Mouse (Mus musculus): Measurements from ENCODE around the gene Pip5k1b. TPM values are rescaled to one million over a fixed set of nuclear protein-coding genes. Genes with fewer than 3 reads are reported as not detected.

The Pip5k1b gene
- polyA plus RNA-seq, 1 experiment from 2014 or later = 12.3 TPM

GRCm38 (mm10) chr19:24527613-24527948 lies 28.1 kb downstream of the Pip5k1b start:
- Histone ChIP-seq H3K9ac (ENCODE audit: low read depth, low read length) (no peak overlapping the region), H3K4me2 (no peak overlapping the region), H3K27me3 (ENCODE audit: control insufficient read depth, insufficient read depth, low read length) (no peaks in the 10 kb centered on the region), H3K4me1 (ENCODE audit: control insufficient read depth, insufficient read depth, low read length) (peaks cover 11% of the 10 kb centered on the region), H3K9me3 (replicated peaks; ENCODE audit: control insufficient read depth, low read length) (no peaks in the 10 kb centered on the region), H3K36me3 (ENCODE audit: control insufficient read depth, insufficient read depth, low read length) (no peaks in the 10 kb centered on the region), H3K27ac (ENCODE audit: low read depth, low read length) (peak overlapping the region; percentile 92), H3K4me3 (ENCODE audit: low read depth, low read length) (no peak overlapping the region)
- no peak for ATAC-seq (replicated peaks; ENCODE audit: insufficient number of reproducible peaks, low FRiP score, low TSS enrichment)
- 79% methylated on average over 5 of the region's 5 CpGs for WGBS (ENCODE audit: insufficient replicate concordance)

DNA sequence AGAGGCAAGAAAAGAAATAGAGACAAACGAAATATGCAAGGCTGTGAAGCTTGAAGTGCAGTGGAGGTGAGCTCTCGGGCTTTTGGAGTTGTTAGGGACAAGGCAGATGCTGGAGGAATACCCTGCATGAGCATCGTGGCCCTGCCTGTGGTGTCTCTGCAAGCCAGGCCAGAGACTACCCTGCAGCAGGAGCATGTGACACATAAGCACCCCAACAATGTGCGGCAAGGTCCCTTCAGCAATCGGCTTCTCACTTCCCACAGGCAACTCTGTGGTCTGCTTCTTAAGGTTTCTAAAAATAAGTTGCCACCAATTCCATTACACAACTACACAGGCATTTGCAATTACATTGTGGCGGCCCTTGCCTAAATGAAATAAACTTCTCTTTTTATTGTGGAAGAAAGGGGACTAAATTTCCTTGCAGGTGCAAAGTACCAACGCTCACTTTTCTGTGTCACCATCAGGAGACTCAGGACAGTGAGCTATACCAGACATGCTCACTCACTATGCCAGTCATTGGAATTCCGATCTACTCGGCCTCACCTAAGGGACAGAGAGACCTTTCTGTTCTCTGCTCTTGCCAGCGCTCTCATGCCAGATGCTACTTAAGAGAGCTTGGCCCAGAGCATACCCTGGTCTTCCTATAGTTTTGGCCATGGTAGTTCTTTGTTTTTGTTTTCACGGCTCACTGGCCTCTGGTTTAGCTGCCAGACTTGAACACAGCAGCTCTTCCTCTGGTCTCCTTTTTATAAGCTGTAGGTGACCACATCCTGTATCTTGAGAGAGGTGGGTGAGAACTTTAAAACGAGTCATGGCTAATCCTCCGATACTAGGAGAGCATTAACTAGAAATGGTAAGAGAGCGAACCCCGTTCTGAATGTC lies 28.7 kb downstream of the Pip5k1b start:
- no peaks in the 10 kb centered on the region for H3K9me3 ChIP-seq (replicated peaks; ENCODE audit: control insufficient read depth, low read length)
- H3K4me2 ChIP-seq = peak overlapping the region; percentile 45
- no peaks in the 10 kb centered on the region for H3K36me3 ChIP-seq (ENCODE audit: control insufficient read depth, insufficient read depth, low read length)
- peak overlapping the region; percentile 92 for H3K27ac ChIP-seq (ENCODE audit: low read depth, low read length)
- no peak for ATAC-seq (replicated peaks; ENCODE audit: insufficient number of reproducible peaks, low FRiP score, low TSS enrichment)
- H3K4me1 ChIP-seq (ENCODE audit: control insufficient read depth, insufficient read depth, low read length) = peaks cover 14% of the 10 kb centered on the region
- no peak overlapping the region for H3K4me3 ChIP-seq (ENCODE audit: low read depth, low read length)
- H3K27me3 ChIP-seq (ENCODE audit: control insufficient read depth, insufficient read depth, low read length) = no peaks in the 10 kb centered on the region
- WGBS (ENCODE audit: insufficient replicate concordance) = 53% methylated on average over 15 of the region's 15 CpGs
- peak overlapping the region; percentile 28; the same call in 1 of the 2 replicates for H3K9ac ChIP-seq (ENCODE audit: low read depth, low read length)

DNA sequence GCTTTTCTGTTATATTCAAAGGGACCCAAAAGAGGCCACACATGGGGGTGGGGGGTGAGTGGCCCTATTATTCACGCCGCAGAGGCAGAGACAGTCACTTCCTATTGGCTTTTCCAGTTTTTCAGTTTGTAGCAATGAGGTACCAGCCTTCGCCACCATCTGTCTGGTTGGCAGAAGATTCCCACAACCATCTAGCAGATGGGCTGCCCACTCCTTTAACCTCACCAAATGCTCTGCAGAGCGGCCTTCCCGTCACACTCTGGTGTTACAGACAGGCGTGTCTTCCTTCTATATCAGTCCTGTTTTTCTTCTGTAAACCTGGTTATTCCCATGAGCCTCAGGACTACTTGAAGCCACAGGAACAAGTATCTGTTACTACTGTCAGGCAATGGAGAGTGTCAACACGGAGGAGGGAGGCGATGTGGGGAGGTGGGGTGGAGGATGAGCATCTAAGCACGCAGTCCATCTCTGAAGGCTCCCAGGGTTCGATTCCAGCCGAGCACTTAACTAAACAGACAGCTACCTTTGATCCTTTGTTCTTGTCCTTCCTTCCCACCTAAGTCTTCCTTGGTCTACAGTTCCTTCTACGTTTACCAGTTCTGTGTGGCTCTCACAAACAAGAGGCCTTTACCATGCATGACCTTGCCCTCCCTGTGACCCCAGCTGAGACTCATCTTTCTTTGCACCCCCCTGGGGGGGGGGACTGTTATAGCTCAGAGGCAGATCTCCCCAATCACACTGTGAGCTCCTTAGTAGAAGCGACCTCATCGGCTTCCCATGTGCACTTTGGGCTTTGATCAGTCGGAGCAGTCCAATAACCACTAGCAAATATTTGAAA lies 32.0 kb downstream of the Pip5k1b start:
- 81% methylated on average over 15 of the region's 15 CpGs for WGBS (ENCODE audit: insufficient replicate concordance)
- no peak overlapping the region for H3K9ac ChIP-seq (ENCODE audit: low read depth, low read length)
- no peaks in the 10 kb centered on the region for H3K9me3 ChIP-seq (replicated peaks; ENCODE audit: control insufficient read depth, low read length)
- no peak overlapping the region for H3K4me2 ChIP-seq
- peaks cover 34% of the 10 kb centered on the region for H3K4me1 ChIP-seq (ENCODE audit: control insufficient read depth, insufficient read depth, low read length)
- no peak overlapping the region for H3K4me3 ChIP-seq (ENCODE audit: low read depth, low read length)
- no peaks in the 10 kb centered on the region for H3K27me3 ChIP-seq (ENCODE audit: control insufficient read depth, insufficient read depth, low read length)
- H3K27ac ChIP-seq (ENCODE audit: low read depth, low read length) = no peak overlapping the region
- no peak for ATAC-seq (replicated peaks; ENCODE audit: insufficient number of reproducible peaks, low FRiP score, low TSS enrichment)
- H3K36me3 ChIP-seq (ENCODE audit: control insufficient read depth, insufficient read depth, low read length) = no peaks in the 10 kb centered on the region

DNA sequence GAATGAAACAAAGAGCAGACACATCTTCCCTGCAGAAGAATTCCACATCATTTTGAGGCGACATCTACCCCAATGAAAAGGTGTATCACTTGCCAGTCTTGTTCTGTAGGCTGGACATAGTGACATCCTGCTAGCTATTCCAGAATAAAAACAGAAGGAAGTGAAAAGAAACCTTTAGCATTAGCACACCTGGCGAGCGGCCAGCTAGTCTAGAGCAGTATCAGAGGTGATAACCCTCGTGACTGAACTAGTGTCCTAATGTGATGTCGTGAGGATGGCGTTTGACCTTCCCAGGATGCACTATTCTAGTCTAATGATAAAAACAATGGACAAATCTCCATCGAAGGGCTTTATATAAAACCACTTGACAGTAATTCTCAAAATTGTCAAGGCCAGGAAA lies 33.7 kb downstream of the Pip5k1b start:
- Histone ChIP-seq H3K9ac (ENCODE audit: low read depth, low read length) (no peak overlapping the region), H3K4me3 (ENCODE audit: low read depth, low read length) (no peak overlapping the region), H3K9me3 (replicated peaks; ENCODE audit: control insufficient read depth, low read length) (no peaks in the 10 kb centered on the region), H3K4me2 (no peak overlapping the region), H3K4me1 (ENCODE audit: control insufficient read depth, insufficient read depth, low read length) (peaks cover 35% of the 10 kb centered on the region), H3K27ac (ENCODE audit: low read depth, low read length) (no peak overlapping the region), H3K27me3 (ENCODE audit: control insufficient read depth, insufficient read depth, low read length) (no peaks in the 10 kb centered on the region), H3K36me3 (ENCODE audit: control insufficient read depth, insufficient read depth, low read length) (no peaks in the 10 kb centered on the region)
- 62% methylated on average over 7 of the region's 7 CpGs for WGBS (ENCODE audit: insufficient replicate concordance)
- ATAC-seq (replicated peaks; ENCODE audit: insufficient number of reproducible peaks, low FRiP score, low TSS enrichment) = no peak

- Histone ChIP-seq H3K9me3 (replicated peaks; ENCODE audit: control insufficient read depth, low read length) (no peaks in the 10 kb centered on the region), H3K9ac (ENCODE audit: low read depth, low read length) (no peak overlapping the region), H3K4me1 (ENCODE audit: control insufficient read depth, insufficient read depth, low read length) (peaks cover 32% of the 10 kb centered on the region), H3K27ac (ENCODE audit: low read depth, low read length) (no peak overlapping the region), H3K4me2 (no peak overlapping the region), H3K27me3 (ENCODE audit: control insufficient read depth, insufficient read depth, low read length) (no peaks in the 10 kb centered on the region), H3K36me3 (ENCODE audit: control insufficient read depth, insufficient read depth, low read length) (no peaks in the 10 kb centered on the region), H3K4me3 (ENCODE audit: low read depth, low read length) (no peak overlapping the region)
- ATAC-seq (replicated peaks; ENCODE audit: insufficient number of reproducible peaks, low FRiP score, low TSS enrichment) = no peak
- 76% methylated on average over 9 of the region's 9 CpGs for WGBS (ENCODE audit: insufficient replicate concordance)
These were observed 34.5 kb downstream of the Pip5k1b start for GRCm38 (mm10) chr19:24521146-24521545.

- 63% methylated on average over 6 of the region's 6 CpGs for WGBS (ENCODE audit: insufficient replicate concordance)
- H3K4me2 ChIP-seq = no peak overlapping the region
- no peak overlapping the region for H3K27ac ChIP-seq (ENCODE audit: low read depth, low read length)
- peaks cover 39% of the 10 kb centered on the region for H3K4me1 ChIP-seq (ENCODE audit: control insufficient read depth, insufficient read depth, low read length)
- no peaks in the 10 kb centered on the region for H3K9me3 ChIP-seq (replicated peaks; ENCODE audit: control insufficient read depth, low read length)
- H3K4me3 ChIP-seq (ENCODE audit: low read depth, low read length) = no peak overlapping the region
- H3K27me3 ChIP-seq (ENCODE audit: control insufficient read depth, insufficient read depth, low read length) = no peaks in the 10 kb centered on the region
- no peak overlapping the region for H3K9ac ChIP-seq (ENCODE audit: low read depth, low read length)
- H3K36me3 ChIP-seq (ENCODE audit: control insufficient read depth, insufficient read depth, low read length) = no peaks in the 10 kb centered on the region
- ATAC-seq (replicated peaks; ENCODE audit: insufficient number of reproducible peaks, low FRiP score, low TSS enrichment) = no peak
These were observed 35.8 kb downstream of the Pip5k1b start for GRCm38 (mm10) chr19:24519732-24520409.

- no peak for ATAC-seq (replicated peaks; ENCODE audit: insufficient number of reproducible peaks, low FRiP score, low TSS enrichment)
- H3K9ac ChIP-seq (ENCODE audit: low read depth, low read length) = no peak overlapping the region
- H3K4me3 ChIP-seq (ENCODE audit: low read depth, low read length) = no peak overlapping the region
- H3K27me3 ChIP-seq (ENCODE audit: control insufficient read depth, insufficient read depth, low read length) = no peaks in the 10 kb centered on the region
- H3K4me1 ChIP-seq (ENCODE audit: control insufficient read depth, insufficient read depth, low read length) = peaks cover 52% of the 10 kb centered on the region
- H3K9me3 ChIP-seq (replicated peaks; ENCODE audit: control insufficient read depth, low read length) = no peaks in the 10 kb centered on the region
- no peak overlapping the region for H3K27ac ChIP-seq (ENCODE audit: low read depth, low read length)
- H3K4me2 ChIP-seq = no peak overlapping the region
- no peaks in the 10 kb centered on the region for H3K36me3 ChIP-seq (ENCODE audit: control insufficient read depth, insufficient read depth, low read length)
These were observed 37.3 kb downstream of the Pip5k1b start for GRCm38 (mm10) chr19:24518384-24518783.

DNA sequence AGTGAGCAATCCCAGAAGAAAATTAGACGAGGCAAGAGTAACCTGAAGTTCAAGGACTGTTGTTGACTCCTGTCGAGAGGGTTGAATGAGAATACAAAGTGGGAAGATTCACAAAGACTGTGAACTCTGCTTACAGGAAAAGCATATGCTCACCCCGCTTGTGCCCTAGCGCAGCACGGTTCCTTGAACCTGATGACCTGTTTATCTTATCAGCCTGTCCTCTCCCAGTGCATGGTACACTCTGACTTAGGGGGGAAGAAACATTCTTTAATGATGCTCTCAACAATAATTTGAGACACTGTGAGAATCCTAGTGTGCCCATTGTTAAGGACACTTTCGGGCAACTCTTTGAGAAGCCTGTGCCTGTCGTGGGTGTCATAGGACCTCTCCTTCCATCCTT lies 38.6 kb downstream of the Pip5k1b start:
- no peaks in the 10 kb centered on the region for H3K9me3 ChIP-seq (replicated peaks; ENCODE audit: control insufficient read depth, low read length)
- peaks cover 61% of the 10 kb centered on the region for H3K4me1 ChIP-seq (ENCODE audit: control insufficient read depth, insufficient read depth, low read length)
- no peak overlapping the region for H3K27ac ChIP-seq (ENCODE audit: low read depth, low read length)
- no peak overlapping the region; the same call in 1 of the 2 replicates for H3K9ac ChIP-seq (ENCODE audit: low read depth, low read length)
- no peaks in the 10 kb centered on the region for H3K36me3 ChIP-seq (ENCODE audit: control insufficient read depth, insufficient read depth, low read length)
- whole genome bisulfite sequencing (ENCODE audit: insufficient replicate concordance) = 31% methylated on average over 7 of the region's 7 CpGs
- H3K4me3 ChIP-seq (ENCODE audit: low read depth, low read length) = no peak overlapping the region
- no peak overlapping the region for H3K4me2 ChIP-seq
- ATAC-seq (replicated peaks; ENCODE audit: insufficient number of reproducible peaks, low FRiP score, low TSS enrichment) = no peak
- no peaks in the 10 kb centered on the region for H3K27me3 ChIP-seq (ENCODE audit: control insufficient read depth, insufficient read depth, low read length)

Data from heart, embryonic 11.5 days (tissue).